Mouse (Mus musculus): ENCODE data around the gene Lhx6.

- TF ChIP-seq CTCF (IDR thresholded peaks at IDR 0.05; ENCODE audit: borderline replicate concordance, insufficient read depth, low read depth, low read length) (no peak), POLR2A (IDR thresholded peaks at IDR 0.05; ENCODE audit: borderline replicate concordance, insufficient read depth, low read length) (no peak)
These were observed 30.0 kb downstream of the Lhx6 start for GRCm38 (mm10) chr2:36075210-36075609.
